Mouse (Mus musculus) stomach, postnatal 0 days (tissue): Measurements from ENCODE around the gene Ube2h. TPM values are rescaled to one million over a fixed set of nuclear protein-coding genes. Genes with fewer than 3 reads are reported as not detected.

Experiments used
- ATAC-seq: fragments of 200-750 bp; cut with Nextera tagmentation; 2 replicates; pipeline ENCODE4 v1.8.0; 2017; ENCODE audit not compliant: low FRiP score, low TSS enrichment
- DNase-seq: peaks from one replicate; pipeline ENCODE4 v3.0.0-alpha.2; 2016; ENCODE audit warnings: low spot score
- H3K27ac ChIP-seq: fragments of 300-500 bp; sonication (generic); replicated peaks from 2 replicates; pipeline ENCODE4 v1.5.1; 2014; ENCODE audit warnings: mild to moderate bottlenecking, control low read depth
- H3K27me3 ChIP-seq: fragments of 300-500 bp; sonication (generic); 2 replicates; pipeline ENCODE4 v1.6.1; 2014; ENCODE audit warnings: low read length; ENCODE audit not compliant: control insufficient read depth, insufficient read depth
- H3K36me3 ChIP-seq: fragments of 300-500 bp; sonication (generic); 2 replicates; pipeline ENCODE4 v1.6.1; 2014; ENCODE audit warnings: low read length, mixed read lengths; ENCODE audit not compliant: control insufficient read depth, insufficient read depth
- H3K4me1 ChIP-seq: fragments of 300-500 bp; sonication (generic); replicated peaks from 2 replicates; pipeline ENCODE4 v1.6.1; 2014; ENCODE audit warnings: antibody characterized with exemption; ENCODE audit not compliant: control insufficient read depth, insufficient read depth
- H3K4me2 ChIP-seq: fragments of 300-500 bp; sonication (generic); replicated peaks from 2 replicates; pipeline ENCODE4 v1.6.1; 2014; ENCODE audit warnings: low read depth, mild to moderate bottlenecking, control low read depth, moderate library complexity
- H3K4me3 ChIP-seq: fragments of 300-500 bp; sonication (generic); 2 replicates; pipeline ENCODE4 v1.5.1; 2014; ENCODE audit warnings: low read depth, low read length, control low read depth
- H3K9ac ChIP-seq: fragments of 300-500 bp; sonication (generic); 2 replicates; pipeline ENCODE4 v1.6.1; 2014; ENCODE audit warnings: mild to moderate bottlenecking, low read length, control low read depth, mixed read lengths
- H3K9me3 ChIP-seq: fragments of 300-500 bp; sonication (generic); 2 replicates; pipeline ENCODE4 v1.6.1; 2016; ENCODE audit warnings: low read length; ENCODE audit not compliant: control insufficient read depth
- CTCF ChIP-seq: IDR thresholded peaks from 2 replicates; pipeline ENCODE4 v1.5.1; 2016; ENCODE audit warnings: antibody characterized with exemption, low read depth, mild to moderate bottlenecking, moderate library complexity
- EP300 ChIP-seq: optimal IDR thresholded peaks from 2 replicates; pipeline ENCODE3; 2016; ENCODE audit warnings: antibody characterized with exemption
- WGBS: fragments of 180-500 bp; shearing (Covaris S2); extraction: QIAGEN DNeasy Blood & Tissue Kit; methylation state at CpG from one replicate; pipeline ENCODE4 v1.1.7; 2014; 5-methylcytosine and 5-hydroxymethylcytosine counted together
- microRNA counts: library from miRNA; unstranded; fragments of <30 nt; microRNA quantifications from one replicate; lab custom pipeline; 2015
- microRNA-seq: library from miRNA; unstranded; fragments of <30 nt; microRNA quantifications from one replicate; pipeline ENCODE4, GENCODE M21; 2016
- polyA plus RNA-seq: library from polyadenylated mRNA; unstranded; fragments of >200 nt; fragmentation: Nextera tagmentation; extraction: Ambion mirVana; gene quantifications from 2 replicates; pipeline ENCODE4 v1.2.1, GENCODE M21; 2015

The Ube2h gene
- polyA plus RNA-seq, 1 experiment from 2014 or later: 25.2 TPM

DNA sequence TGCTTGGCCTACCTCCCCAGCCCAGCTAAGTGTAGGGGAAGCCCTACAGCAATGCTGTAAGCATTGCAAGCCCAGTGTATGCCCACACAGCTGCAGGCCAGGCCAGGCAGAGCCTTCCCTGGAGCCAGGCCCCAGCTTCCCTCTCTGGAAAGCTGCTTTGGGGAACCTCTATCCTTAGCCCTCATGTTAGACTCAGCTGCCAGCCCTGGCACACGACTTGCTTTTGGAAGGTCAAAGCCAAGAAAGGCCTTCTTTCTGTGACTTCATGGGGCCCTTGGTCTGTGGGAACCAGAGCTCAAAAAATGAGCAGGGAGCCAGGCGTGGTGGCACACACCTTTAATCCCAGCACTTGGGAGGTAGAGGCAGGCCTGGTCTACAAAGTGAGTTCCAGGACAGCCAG, 142.7 kb downstream of the Ube2h start:
- no peak overlapping the region for H3K9ac ChIP-seq
- no peak for TF ChIP-seq CTCF
- no peak for TF ChIP-seq EP300
- no peaks in the 10 kb centered on the region for H3K9me3 ChIP-seq
- 61% methylated on average over 2 of the region's 2 CpGs for WGBS
- H3K27ac ChIP-seq: no peak overlapping the region
- no peak overlapping the region for H3K4me2 ChIP-seq
- DNase-seq (no peak), ATAC-seq (no peak)
- no peaks in the 10 kb centered on the region for H3K36me3 ChIP-seq
- no peak overlapping the region for H3K4me3 ChIP-seq
- H3K27me3 ChIP-seq: no peaks in the 10 kb centered on the region
- peaks cover 3% of the 10 kb centered on the region; the same call in 1 of the 2 replicates for H3K4me1 ChIP-seq

MicroRNAs encoded within 50 kb of the gene (microRNA counts, 519-probe panel; counts per million panel counts)
- 3,906 counts per million, percentile 28 among the panel's probes with 10 or more counts for microRNA mmu-miR-182 (lab: Ali Mortazavi, UCI)
- microRNA mmu-miR-183 (lab: Ali Mortazavi, UCI): 5,222 counts per million, percentile 58 among the panel's probes with 10 or more counts
- 6,024 counts per million, percentile 78 among the panel's probes with 10 or more counts for microRNA mmu-miR-96 (lab: Ali Mortazavi, UCI)

Small RNAs within 50 kb of the gene (microRNA-seq; reads per million reads assigned to microRNA genes)
- 4,505 reads per million, percentile 89 among the genes with 10 or more reads in this experiment for gene Mir182
- 2,887 reads per million, percentile 85 among the genes with 10 or more reads in this experiment for gene Mir183
- gene Mir96: 1,758 reads per million, percentile 77 among the genes with 10 or more reads in this experiment

Other genes starting within 250 kb of the Ube2h start
- 16.4 TPM in 2 replicates for gene Zc3hc1, start 86.5 kb upstream of the Ube2h start, polyA plus RNA-seq
- 6.0 and 6.3 TPM in 2 replicates for gene Klhdc10, start 97.3 kb upstream of the Ube2h start, polyA plus RNA-seq
- gene Tmem209, start 205.2 kb upstream of the Ube2h start, polyA plus RNA-seq: 13.0 and 13.7 TPM in 2 replicates
- gene Ssmem1, start 205.3 kb upstream of the Ube2h start, polyA plus RNA-seq: not detected in 2 replicates
- 1.7 and 2.6 TPM in 2 replicates for gene Cpa2, start 237.0 kb upstream of the Ube2h start, polyA plus RNA-seq